Mouse (Mus musculus) layer of hippocampus, postnatal 36 days (tissue): ENCODE measurements around the gene Calhm5. TPM values are rescaled to one million over a fixed set of nuclear protein-coding genes. Genes with fewer than 3 reads are reported as not detected.

Experiments
- DNase-seq, 2 experiments: peaks; one replicate each; pipeline ENCODE4 v3.0.0; 2022
- total RNA-seq, 2 experiments: library from RNA; stranded (reverse); gene quantifications; 2 replicates each; pipeline ENCODE4 v1.2.3; 2021

Calhm5 gene
- total RNA-seq, 2 experiments from 2014 or later, result 3.4 to 4.3 TPM

GRCm38 (mm10) chr10:34070999-34071492 is 25.3 kb downstream of the Calhm5 start:
- no peak for DNase-seq

GRCm38 (mm10) chr10:34069606-34070005 is 26.7 kb downstream of the Calhm5 start:
- DNase-seq, result no peak

GRCm38 (mm10) chr10:34066591-34066990 is 29.7 kb downstream of the Calhm5 start:
- no peak for DNase-seq

- no peak for DNase-seq
Observed at GRCm38 (mm10) chr10:34053987-34054386, 42.3 kb downstream of the Calhm5 start.

GRCm38 (mm10) chr10:34044210-34044609 is 52.1 kb downstream of the Calhm5 start, which contains the start of gene Calhm4:
TSS of gene Calhm4 (minus strand) at chr10:34044310.
- DNase-seq, result no peak

Other genes with a start within 250 kb of the Calhm5 start
- gene Sult3a1, start 238.8 kb downstream of the Calhm5 start, total RNA-seq, result not detected
- 1 to 10 TPM; 4.2 to 4.4 TPM for gene Rsph4a, start 191.4 kb downstream of the Calhm5 start, total RNA-seq
- 10 to 100 TPM; 15.1 to 16.8 TPM for gene Zup1, start 145.2 kb downstream of the Calhm5 start, total RNA-seq
- 100 to 1,000 TPM; 101 to 103 TPM for gene Rwdd1, start 76.9 kb downstream of the Calhm5 start, total RNA-seq
- gene Trappc3l, start 58.9 kb downstream of the Calhm5 start, total RNA-seq, result not detected
- gene Calhm4, start 52.2 kb downstream of the Calhm5 start, total RNA-seq, result not detected
- gene Calhm6, start 31.5 kb upstream of the Calhm5 start, total RNA-seq, result not detected
- gene Dse, start 111.2 kb upstream of the Calhm5 start, total RNA-seq, result 1 to 10 TPM; 7.8 TPM
- 100 to 1,000 TPM; 151 to 170 TPM for gene Tspyl1, start 185.7 kb upstream of the Calhm5 start, total RNA-seq
- 100 to 1,000 TPM; 346 to 384 TPM for gene Tspyl4, start 200.9 kb upstream of the Calhm5 start, total RNA-seq